Mouse (Mus musculus) midbrain, embryonic 13.5 days (tissue): Measurements from ENCODE around the gene Lsm14a. TPM values are rescaled to one million over a fixed set of nuclear protein-coding genes. Genes with fewer than 3 reads are reported as not detected.

Experiments used
- ATAC-seq: fragments of 200-750 bp; cut with Nextera tagmentation; 2 replicates; pipeline ENCODE4 v1.8.0; 2017; ENCODE audit warnings: mild to moderate bottlenecking, moderate TSS enrichment, moderate library complexity
- H3K27ac ChIP-seq: fragments of 300-500 bp; sonication (generic); 2 replicates; pipeline ENCODE4 v1.5.1; 2015; ENCODE audit warnings: inconsistent platforms, mild to moderate bottlenecking, moderate library complexity
- H3K27me3 ChIP-seq: fragments of 300-500 bp; sonication (generic); 2 replicates; pipeline ENCODE4 v1.6.1; 2015; ENCODE audit warnings: mild to moderate bottlenecking, inconsistent platforms
- H3K36me3 ChIP-seq: fragments of 300-500 bp; sonication (generic); 2 replicates; pipeline ENCODE4 v1.6.1; 2015; ENCODE audit warnings: mild to moderate bottlenecking, inconsistent platforms
- H3K4me1 ChIP-seq: fragments of 300-500 bp; sonication (generic); replicated peaks from 2 replicates; pipeline ENCODE4 v1.6.1; 2015; ENCODE audit warnings: inconsistent platforms
- H3K4me2 ChIP-seq: fragments of 300-500 bp; sonication (generic); replicated peaks from 2 replicates; pipeline ENCODE4 v1.6.1; 2015; ENCODE audit warnings: moderate library complexity, mild to moderate bottlenecking, inconsistent platforms
- H3K4me3 ChIP-seq: fragments of 300-500 bp; sonication (generic); replicated peaks from 2 replicates; pipeline ENCODE4 v1.5.1; 2015; ENCODE audit warnings: mild to moderate bottlenecking, inconsistent platforms
- H3K9ac ChIP-seq: fragments of 300-500 bp; sonication (generic); replicated peaks from 2 replicates; pipeline ENCODE4 v1.6.1; 2015; ENCODE audit warnings: mild to moderate bottlenecking, inconsistent platforms
- H3K9me3 ChIP-seq: fragments of 300-500 bp; sonication (generic); 2 replicates; pipeline ENCODE4 v1.6.1; 2016; ENCODE audit warnings: mild to moderate bottlenecking, inconsistent platforms
- WGBS: fragments of 180-500 bp; shearing (Covaris S2); methylation state at CpG from one replicate; pipeline ENCODE4 v1.1.7; 2015; 5-methylcytosine and 5-hydroxymethylcytosine counted together
- polyA plus RNA-seq: library from polyadenylated mRNA; unstranded; fragments of >200 nt; fragmentation: Nextera tagmentation; extraction: Ambion mirVana; gene quantifications from 2 replicates; pipeline ENCODE4 v1.2.1, GENCODE M21; 2015

Gene Lsm14a
- polyA plus RNA-seq, 1 experiment from 2014 or later, result 79.7 TPM

- Histone ChIP-seq H3K9ac (no peak overlapping the region), H3K27me3 (no peaks in the 10 kb centered on the region), H3K9me3 (peaks cover 9% of the 10 kb centered on the region; the same call in 1 of the 2 replicates), H3K36me3 (no peaks in the 10 kb centered on the region), H3K4me2 (no peak overlapping the region), H3K4me3 (no peak overlapping the region), H3K27ac (no peak overlapping the region), H3K4me1 (0 out of 2 replicates have a peak, but pooled peaks cover 3% of the 10 kb centered on the region)
- 89% methylated on average over 1 of the region's 1 CpGs for WGBS
- no peak for ATAC-seq
These were observed 68.3 kb downstream of the Lsm14a start for GRCm38 (mm10) chr7:34324857-34325256.

- no peak overlapping the region for H3K4me3 ChIP-seq
- no peak overlapping the region for H3K4me2 ChIP-seq
- no peak overlapping the region for H3K9ac ChIP-seq
- H3K4me1 ChIP-seq, result 0 out of 2 replicates have a peak, but pooled peaks cover 4% of the 10 kb centered on the region
- ATAC-seq, result no peak
- H3K9me3 ChIP-seq, result peaks cover 9% of the 10 kb centered on the region; the same call in 1 of the 2 replicates
- no peaks in the 10 kb centered on the region for H3K27me3 ChIP-seq
- no peaks in the 10 kb centered on the region for H3K36me3 ChIP-seq
- no peak overlapping the region for H3K27ac ChIP-seq
- WGBS, result 92% methylated on average over 2 of the region's 2 CpGs
These were observed 69.1 kb downstream of the Lsm14a start for GRCm38 (mm10) chr7:34324005-34324404.

- Histone ChIP-seq H3K27ac (no peak overlapping the region), H3K4me3 (no peak overlapping the region), H3K27me3 (no peaks in the 10 kb centered on the region), H3K4me2 (no peak overlapping the region), H3K4me1 (0 out of 2 replicates have a peak, but pooled peaks cover 4% of the 10 kb centered on the region), H3K9me3 (peaks cover 9% of the 10 kb centered on the region; the same call in 1 of the 2 replicates), H3K9ac (no peak overlapping the region), H3K36me3 (no peaks in the 10 kb centered on the region)
- no peak for ATAC-seq
- 83% methylated on average over 8 of the region's 8 CpGs for WGBS
These were observed 69.8 kb downstream of the Lsm14a start for GRCm38 (mm10) chr7:34323351-34323750.

- Histone ChIP-seq H3K36me3 (no peaks in the 10 kb centered on the region), H3K27ac (no peak overlapping the region), H3K4me3 (no peak overlapping the region), H3K27me3 (no peaks in the 10 kb centered on the region), H3K4me2 (no peak overlapping the region), H3K4me1 (0 out of 2 replicates have a peak, but pooled peaks cover 4% of the 10 kb centered on the region), H3K9me3 (peaks cover 9% of the 10 kb centered on the region; the same call in 1 of the 2 replicates), H3K9ac (no peak overlapping the region)
- 92% methylated on average over 4 of the region's 4 CpGs for WGBS
- no peak for ATAC-seq
These were observed 71.2 kb downstream of the Lsm14a start for GRCm38 (mm10) chr7:34321958-34322357.

GRCm38 (mm10) chr7:34321119-34321518, 72.0 kb downstream of the Lsm14a start:
- no peak overlapping the region for H3K27ac ChIP-seq
- WGBS, result 87% methylated on average over 5 of the region's 5 CpGs
- H3K4me2 ChIP-seq, result no peak overlapping the region
- H3K4me3 ChIP-seq, result no peak overlapping the region
- H3K4me1 ChIP-seq, result 0 out of 2 replicates have a peak, but pooled peaks cover 4% of the 10 kb centered on the region
- no peaks in the 10 kb centered on the region for H3K27me3 ChIP-seq
- H3K9me3 ChIP-seq, result peaks cover 9% of the 10 kb centered on the region; the same call in 1 of the 2 replicates
- no peak overlapping the region for H3K9ac ChIP-seq
- H3K36me3 ChIP-seq, result no peaks in the 10 kb centered on the region
- ATAC-seq, result no peak

GRCm38 (mm10) chr7:34319957-34320356, 73.2 kb downstream of the Lsm14a start:
- H3K27me3 ChIP-seq, result no peaks in the 10 kb centered on the region
- 0 out of 2 replicates have a peak, but pooled peaks cover 4% of the 10 kb centered on the region for H3K4me1 ChIP-seq
- H3K9me3 ChIP-seq, result peaks cover 5% of the 10 kb centered on the region; the same call in 1 of the 2 replicates
- ATAC-seq, result no peak
- no peak overlapping the region for H3K27ac ChIP-seq
- H3K9ac ChIP-seq, result no peak overlapping the region
- H3K36me3 ChIP-seq, result no peaks in the 10 kb centered on the region
- no peak overlapping the region for H3K4me2 ChIP-seq
- 41% methylated on average over 3 of the region's 3 CpGs for WGBS
- H3K4me3 ChIP-seq, result no peak overlapping the region

- Histone ChIP-seq H3K4me2 (no peak overlapping the region), H3K4me1 (0 out of 2 replicates have a peak, but pooled peaks cover 4% of the 10 kb centered on the region), H3K27me3 (no peaks in the 10 kb centered on the region), H3K27ac (no peak overlapping the region), H3K9me3 (peaks cover 2% of the 10 kb centered on the region; the same call in 1 of the 2 replicates), H3K36me3 (no peaks in the 10 kb centered on the region), H3K4me3 (no peak overlapping the region), H3K9ac (no peak overlapping the region)
- 98% methylated on average over 2 of the region's 2 CpGs for WGBS
- no peak for ATAC-seq
These were observed 74.0 kb downstream of the Lsm14a start for GRCm38 (mm10) chr7:34319123-34319522.

- Histone ChIP-seq H3K4me2 (no peak overlapping the region), H3K9ac (no peak overlapping the region), H3K36me3 (no peaks in the 10 kb centered on the region), H3K27ac (no peak overlapping the region), H3K4me1 (0 out of 2 replicates have a peak, but pooled peaks cover 4% of the 10 kb centered on the region), H3K27me3 (no peaks in the 10 kb centered on the region), H3K9me3 (no peaks in the 10 kb centered on the region), H3K4me3 (no peak overlapping the region)
- 71% methylated on average over 7 of the region's 7 CpGs for WGBS
- ATAC-seq, result no peak
These were observed 75.1 kb downstream of the Lsm14a start for GRCm38 (mm10) chr7:34317901-34318476.

- Histone ChIP-seq H3K4me3 (peak within 1 kb of the TSS; percentile 94), H3K27ac (peak within 1 kb of the TSS; percentile 91), H3K36me3 (no peaks in the 10 kb centered on the region), H3K4me2 (peak within 1 kb of the TSS; percentile 84), H3K4me1 (peaks cover 14% of the 10 kb centered on the region), H3K9ac (peak within 1 kb of the TSS; percentile 96), H3K27me3 (no peaks in the 10 kb centered on the region), H3K9me3 (no peaks in the 10 kb centered on the region)
- WGBS, result 0% methylated on average over 35 of the region's 41 CpGs
- ATAC-seq, result peak; percentile 93
These were observed 79.7 kb downstream of the Lsm14a start, which contains the start of gene 4931406P16Rik for GRCm38 (mm10) chr7:34313443-34313875. Gene 4931406P16Rik (minus strand): TSS chr7:34313551.

GRCm38 (mm10) chr7:34312786-34313442, 80.2 kb downstream of the Lsm14a start:
- no peaks in the 10 kb centered on the region; the same call in 1 of the 2 replicates for H3K9me3 ChIP-seq
- peak overlapping the region; percentile 84 for H3K4me2 ChIP-seq
- H3K36me3 ChIP-seq, result no peaks in the 10 kb centered on the region
- peak overlapping the region; percentile 91 for H3K27ac ChIP-seq
- H3K4me1 ChIP-seq, result peaks cover 14% of the 10 kb centered on the region
- H3K4me3 ChIP-seq, result peak overlapping the region; percentile 94
- peak overlapping the region; percentile 96 for H3K9ac ChIP-seq
- peak; percentile 87 for ATAC-seq
- under 1% methylated on average over 45 of the region's 73 CpGs for WGBS
- H3K27me3 ChIP-seq, result no peaks in the 10 kb centered on the region

GRCm38 (mm10) chr7:34309186-34309764, 83.8 kb downstream of the Lsm14a start:
- 89% methylated on average over 5 of the region's 5 CpGs for WGBS
- H3K9ac ChIP-seq, result no peak overlapping the region
- peaks cover 14% of the 10 kb centered on the region for H3K4me1 ChIP-seq
- H3K27ac ChIP-seq, result no peak overlapping the region
- no peak overlapping the region for H3K4me2 ChIP-seq
- ATAC-seq, result no peak
- H3K27me3 ChIP-seq, result no peaks in the 10 kb centered on the region
- H3K36me3 ChIP-seq, result no peaks in the 10 kb centered on the region
- H3K4me3 ChIP-seq, result no peak overlapping the region
- H3K9me3 ChIP-seq, result no peaks in the 10 kb centered on the region; the same call in 1 of the 2 replicates

- no peak overlapping the region for H3K4me3 ChIP-seq
- no peaks in the 10 kb centered on the region; the same call in 1 of the 2 replicates for H3K9me3 ChIP-seq
These were observed 84.5 kb downstream of the Lsm14a start for GRCm38 (mm10) chr7:34308586-34308985.

More at GRCm38 (mm10) chr7:34308586-34308985, 84.5 kb downstream of the Lsm14a start:
- Histone ChIP-seq H3K27ac (no peak overlapping the region), H3K9ac (no peak overlapping the region), H3K4me1 (peaks cover 14% of the 10 kb centered on the region), H3K36me3 (no peaks in the 10 kb centered on the region), H3K27me3 (no peaks in the 10 kb centered on the region), H3K4me2 (no peak overlapping the region)
- 82% methylated on average over 5 of the region's 5 CpGs for WGBS
- ATAC-seq, result no peak
